Mouse (Mus musculus): ENCODE data around the gene Timd2.
A peak's percentile ranks its signal among the peaks of the same experiment; 100 is the strongest.
"Not testable (repeated sequence)": the region's sequence is repeated elsewhere in the genome, so short reads cannot be mapped to it uniquely, and the experiment has no call there.

Timd2 gene

GRCm38 (mm10) chr11:46706664-46707356, at the start of gene Timd2:
TSS of gene Timd2 (minus strand) at chr11:46707061.
- DNase-seq (ENCODE audit: low spot score) = no peak

GRCm38 (mm10) chr11:46755714-46756113, 48.9 kb upstream of the Timd2 start:
- DNase-seq (ENCODE audit: low spot score) = not testable (repeated sequence)

- no peak for DNase-seq (ENCODE audit: low spot score)
These were observed 47.8 kb upstream of the Timd2 start for GRCm38 (mm10) chr11:46754669-46755068.

- DNase-seq (ENCODE audit: low spot score) = no peak
These were observed 46.8 kb upstream of the Timd2 start for GRCm38 (mm10) chr11:46753662-46754061.

GRCm38 (mm10) chr11:46747996-46748395, 41.1 kb upstream of the Timd2 start:
- DNase-seq (ENCODE audit: low spot score) = no peak

- no peak for DNase-seq (ENCODE audit: low spot score)
These were observed 34.9 kb upstream of the Timd2 start for GRCm38 (mm10) chr11:46741716-46742115.

- no peak for DNase-seq (ENCODE audit: low spot score)
These were observed 34.0 kb upstream of the Timd2 start for GRCm38 (mm10) chr11:46740886-46741285.

- no peak for DNase-seq (ENCODE audit: low spot score)
These were observed 32.6 kb upstream of the Timd2 start for GRCm38 (mm10) chr11:46739501-46739900.

GRCm38 (mm10) chr11:46735076-46735475, 28.2 kb upstream of the Timd2 start, which contains the start of gene Havcr1:
TSS of gene Havcr1 (plus strand) at chr11:46735080.
- not testable (repeated sequence) for DNase-seq (ENCODE audit: low spot score)

GRCm38 (mm10) chr11:46734617-46735016, 27.8 kb upstream of the Timd2 start:
- DNase-seq (ENCODE audit: low spot score) = no peak

GRCm38 (mm10) chr11:46733242-46733789, 26.5 kb upstream of the Timd2 start:
- DNase-seq (ENCODE audit: low spot score) = peak; percentile 8

GRCm38 (mm10) chr11:46731541-46732070, 24.7 kb upstream of the Timd2 start:
- no peak for DNase-seq (ENCODE audit: low spot score)

GRCm38 (mm10) chr11:46698830-46699229, 8.0 kb downstream of the Timd2 start:
- DNase-seq (ENCODE audit: low spot score) = no peak

GRCm38 (mm10) chr11:46698278-46698655, 8.6 kb downstream of the Timd2 start:
- no peak for DNase-seq (ENCODE audit: low spot score)

GRCm38 (mm10) chr11:46697433-46698277, 9.2 kb downstream of the Timd2 start:
- DNase-seq (ENCODE audit: low spot score) = no peak

- DNase-seq (ENCODE audit: low spot score) = not testable (repeated sequence)
These were observed 11.0 kb downstream of the Timd2 start for GRCm38 (mm10) chr11:46695849-46696248.

- DNase-seq (ENCODE audit: low spot score) = no peak
These were observed 16.7 kb downstream of the Timd2 start for GRCm38 (mm10) chr11:46690136-46690535.

GRCm38 (mm10) chr11:46683723-46684122, 23.1 kb downstream of the Timd2 start:
- no peak for DNase-seq (ENCODE audit: low spot score)

GRCm38 (mm10) chr11:46682842-46683241, 24.0 kb downstream of the Timd2 start:
- no peak for DNase-seq (ENCODE audit: low spot score)

GRCm38 (mm10) chr11:46667938-46668337, 38.9 kb downstream of the Timd2 start:
- no peak for DNase-seq (ENCODE audit: low spot score)

- no peak for DNase-seq (ENCODE audit: low spot score)
These were observed 39.8 kb downstream of the Timd2 start for GRCm38 (mm10) chr11:46667105-46667504.
